Mouse (Mus musculus): ENCODE measurements around the gene Pde6d.
"Not testable (repeated sequence)": the region's sequence is repeated elsewhere in the genome, so short reads cannot be mapped to it uniquely, and the experiment has no call there.

Gene Pde6d

GRCm38 (mm10) chr1:86526116-86526788, 56.2 kb downstream of the Pde6d start, which contains the start of gene Ptma:
Gene Ptma, plus strand, starts transcription at chr1:86526726.
- DNase-seq (ENCODE audit: low spot score) = peak; percentile 100

GRCm38 (mm10) chr1:86525499-86526115, 56.8 kb downstream of the Pde6d start:
- DNase-seq (ENCODE audit: low spot score) = peak; percentile 83

GRCm38 (mm10) chr1:86524619-86525498, 57.6 kb downstream of the Pde6d start:
- peak; percentile 100 for DNase-seq (ENCODE audit: low spot score)

GRCm38 (mm10) chr1:86523776-86524618, 58.4 kb downstream of the Pde6d start:
- no peak for DNase-seq (ENCODE audit: low spot score)

GRCm38 (mm10) chr1:86522286-86522871, 60.0 kb downstream of the Pde6d start:
- DNase-seq (ENCODE audit: low spot score) = peak; percentile 38

GRCm38 (mm10) chr1:86520361-86520760, 62.1 kb downstream of the Pde6d start:
- no peak for DNase-seq (ENCODE audit: low spot score)

- DNase-seq (ENCODE audit: low spot score) = no peak
These were observed 65.4 kb downstream of the Pde6d start for GRCm38 (mm10) chr1:86517076-86517475.

GRCm38 (mm10) chr1:86515715-86516410, 66.6 kb downstream of the Pde6d start:
- DNase-seq (ENCODE audit: low spot score) = no peak

- not testable (repeated sequence) for DNase-seq (ENCODE audit: low spot score)
These were observed 69.4 kb downstream of the Pde6d start for GRCm38 (mm10) chr1:86513031-86513430.

GRCm38 (mm10) chr1:86512154-86512720, 70.2 kb downstream of the Pde6d start:
- DNase-seq (ENCODE audit: low spot score) = no peak

- DNase-seq (ENCODE audit: low spot score) = no peak
These were observed 71.6 kb downstream of the Pde6d start for GRCm38 (mm10) chr1:86510676-86511441.

GRCm38 (mm10) chr1:86510266-86510665, 72.2 kb downstream of the Pde6d start:
- DNase-seq (ENCODE audit: low spot score) = no peak

- peak; percentile 92 for DNase-seq (ENCODE audit: low spot score)
These were observed 73.0 kb downstream of the Pde6d start for GRCm38 (mm10) chr1:86509410-86509809.

- no peak for DNase-seq (ENCODE audit: low spot score)
These were observed 74.6 kb downstream of the Pde6d start for GRCm38 (mm10) chr1:86507866-86508265.

- no peak for DNase-seq (ENCODE audit: low spot score)
These were observed 76.0 kb downstream of the Pde6d start for GRCm38 (mm10) chr1:86506420-86506819.

GRCm38 (mm10) chr1:86505461-86505860, 77.0 kb downstream of the Pde6d start:
- DNase-seq (ENCODE audit: low spot score) = peak; percentile 76

GRCm38 (mm10) chr1:86504697-86505421, 77.6 kb downstream of the Pde6d start:
- no peak for DNase-seq (ENCODE audit: low spot score)

- DNase-seq (ENCODE audit: low spot score) = peak; percentile 95
These were observed 78.3 kb downstream of the Pde6d start for GRCm38 (mm10) chr1:86503906-86504696.
